Mouse (Mus musculus) limb, embryonic 10.5 days (tissue): Measurements from ENCODE around the gene Sertad3. TPM values are rescaled to one million over a fixed set of nuclear protein-coding genes. Genes with fewer than 3 reads are reported as not detected.
"Not testable (repeated sequence)": the region's sequence is repeated elsewhere in the genome, so short reads cannot be mapped to it uniquely, and the experiment has no call there.

ENCODE experiments used
- DNase-seq: peaks from one replicate; pipeline ENCODE4 v3.0.0-alpha.2; 2017; ENCODE audit warnings: low spot score
- H3K27ac ChIP-seq: fragments of 300-500 bp; sonication (generic); 2 replicates; pipeline ENCODE4 v1.5.1; 2016; ENCODE audit warnings: mild to moderate bottlenecking
- H3K27me3 ChIP-seq: fragments of 300-500 bp; sonication (generic); 2 replicates; pipeline ENCODE4 v1.6.1; 2016; ENCODE audit warnings: low read depth, mild to moderate bottlenecking; ENCODE audit not compliant: poor library complexity, severe bottlenecking
- H3K36me3 ChIP-seq: fragments of 300-500 bp; sonication (generic); 2 replicates; pipeline ENCODE4 v1.6.1; 2016; ENCODE audit warnings: mild to moderate bottlenecking, moderate library complexity
- H3K4me1 ChIP-seq: fragments of 300-500 bp; sonication (generic); 2 replicates; pipeline ENCODE4 v1.6.1; 2016
- H3K4me3 ChIP-seq: fragments of 300-500 bp; sonication (generic); 2 replicates; pipeline ENCODE4 v1.5.1; 2016; ENCODE audit warnings: mild to moderate bottlenecking, moderate library complexity
- H3K9me3 ChIP-seq: fragments of 300-500 bp; sonication (generic); replicated peaks from 2 replicates; pipeline ENCODE4 v1.6.1; 2016; ENCODE audit warnings: mild to moderate bottlenecking
- WGBS: fragments of 180-500 bp; shearing (Covaris S2); methylation state at CpG from one replicate; pipeline ENCODE4 v1.1.7; 2016; 5-methylcytosine and 5-hydroxymethylcytosine counted together
- polyA plus RNA-seq: library from polyadenylated mRNA; unstranded; fragments of >200 nt; fragmentation: Nextera tagmentation; extraction: Ambion mirVana; gene quantifications from 2 replicates; pipeline ENCODE4 v1.2.1, GENCODE M21; 2016

Gene Sertad3
- polyA plus RNA-seq, 1 experiment from 2014 or later = 29.7 TPM

DNA sequence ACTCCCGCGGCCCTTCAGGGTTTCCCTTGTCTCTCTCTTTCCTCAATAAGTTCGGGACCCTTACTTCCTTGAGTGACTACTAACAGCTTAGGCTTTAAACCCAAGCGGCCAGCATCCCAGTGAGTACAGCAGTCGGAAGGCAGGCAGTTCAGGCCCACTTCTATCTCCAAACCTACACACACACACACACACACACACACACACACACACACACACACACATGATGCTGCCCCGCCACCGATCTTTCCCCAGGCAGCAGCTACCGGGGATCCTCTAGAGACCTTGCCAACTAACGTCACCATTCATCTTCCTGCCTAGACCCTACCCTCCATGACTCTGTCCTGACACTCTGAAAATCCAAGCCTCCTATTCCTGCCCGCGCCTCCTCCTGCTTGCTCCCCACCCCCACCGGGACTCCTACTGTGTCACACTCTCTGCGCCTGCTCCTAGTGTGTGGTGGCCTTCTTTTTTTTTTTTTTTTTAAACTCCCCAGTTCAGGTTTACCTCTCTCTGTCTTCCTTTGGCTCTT, 14.2 kb downstream of the Sertad3 start:
- H3K4me1 ChIP-seq = peaks cover 46% of the 10 kb centered on the region
- H3K27ac ChIP-seq = peak overlapping the region; percentile 98
- H3K9me3 ChIP-seq = no peaks in the 10 kb centered on the region
- DNase-seq = no peak
- 1% methylated on average over 13 of the region's 13 CpGs for WGBS
- peaks cover 9% of the 10 kb centered on the region for H3K36me3 ChIP-seq
- H3K27me3 ChIP-seq = no peaks in the 10 kb centered on the region
- H3K4me3 ChIP-seq = peak overlapping the region; percentile 82

DNA sequence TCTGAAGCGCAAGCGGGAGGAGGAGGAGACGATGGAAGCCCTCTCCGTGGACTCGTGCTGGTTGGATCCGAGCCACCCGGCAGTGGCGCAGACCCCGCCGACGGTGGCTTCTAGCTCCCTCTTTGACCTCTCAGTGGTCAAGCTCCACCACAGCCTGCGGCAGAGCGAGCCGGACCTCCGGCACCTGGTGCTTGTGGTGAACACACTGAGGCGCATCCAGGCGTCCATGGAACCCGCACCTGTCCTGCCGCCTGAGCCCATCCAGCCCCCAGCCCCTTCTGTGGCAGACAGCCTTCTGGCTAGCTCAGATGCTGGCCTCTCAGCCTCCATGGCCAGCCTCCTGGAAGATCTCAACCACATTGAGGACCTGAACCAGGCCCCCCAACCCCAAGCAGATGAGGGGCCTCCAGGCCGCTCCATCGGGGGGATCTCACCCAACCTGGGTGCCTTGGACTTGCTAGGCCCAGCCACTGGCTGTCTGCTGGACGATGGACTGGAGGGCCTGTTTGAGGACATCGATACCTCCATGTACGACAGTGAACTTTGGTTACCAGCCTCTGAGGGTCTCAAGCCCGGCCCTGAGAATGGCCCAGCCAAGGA, 15.8 kb downstream of the Sertad3 start:
- peaks cover 9% of the 10 kb centered on the region for H3K36me3 ChIP-seq
- WGBS = 92% methylated on average over 25 of the region's 25 CpGs
- H3K27me3 ChIP-seq = no peaks in the 10 kb centered on the region
- no peaks in the 10 kb centered on the region for H3K9me3 ChIP-seq
- H3K4me1 ChIP-seq = peaks cover 46% of the 10 kb centered on the region
- peak overlapping the region; percentile 94 for H3K27ac ChIP-seq
- H3K4me3 ChIP-seq = peak overlapping the region; percentile 55; the same call in 1 of the 2 replicates
- DNase-seq = no peak

DNA sequence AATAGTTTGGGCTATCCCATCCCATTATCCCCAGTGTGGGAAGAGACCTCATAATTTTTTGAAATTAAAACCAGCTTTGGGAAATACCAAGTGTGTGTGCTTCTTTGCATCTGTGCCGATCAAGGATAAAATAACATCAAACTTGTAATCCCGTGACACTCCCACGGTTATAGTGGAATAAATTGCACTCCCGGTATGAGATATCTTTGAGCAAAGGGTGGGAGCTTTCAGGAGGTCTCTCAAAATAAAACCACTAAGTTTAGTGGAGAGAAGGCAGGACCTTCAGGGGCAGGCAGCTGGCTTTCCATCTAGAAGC, 16.6 kb downstream of the Sertad3 start:
- 37% methylated on average over 4 of the region's 4 CpGs for WGBS
- Histone ChIP-seq H3K27ac (peak overlapping the region; percentile 94), H3K9me3 (no peaks in the 10 kb centered on the region), H3K36me3 (peaks cover 9% of the 10 kb centered on the region), H3K4me3 (peak overlapping the region; percentile 55), H3K27me3 (no peaks in the 10 kb centered on the region), H3K4me1 (peaks cover 46% of the 10 kb centered on the region)
- no peak for DNase-seq

DNA sequence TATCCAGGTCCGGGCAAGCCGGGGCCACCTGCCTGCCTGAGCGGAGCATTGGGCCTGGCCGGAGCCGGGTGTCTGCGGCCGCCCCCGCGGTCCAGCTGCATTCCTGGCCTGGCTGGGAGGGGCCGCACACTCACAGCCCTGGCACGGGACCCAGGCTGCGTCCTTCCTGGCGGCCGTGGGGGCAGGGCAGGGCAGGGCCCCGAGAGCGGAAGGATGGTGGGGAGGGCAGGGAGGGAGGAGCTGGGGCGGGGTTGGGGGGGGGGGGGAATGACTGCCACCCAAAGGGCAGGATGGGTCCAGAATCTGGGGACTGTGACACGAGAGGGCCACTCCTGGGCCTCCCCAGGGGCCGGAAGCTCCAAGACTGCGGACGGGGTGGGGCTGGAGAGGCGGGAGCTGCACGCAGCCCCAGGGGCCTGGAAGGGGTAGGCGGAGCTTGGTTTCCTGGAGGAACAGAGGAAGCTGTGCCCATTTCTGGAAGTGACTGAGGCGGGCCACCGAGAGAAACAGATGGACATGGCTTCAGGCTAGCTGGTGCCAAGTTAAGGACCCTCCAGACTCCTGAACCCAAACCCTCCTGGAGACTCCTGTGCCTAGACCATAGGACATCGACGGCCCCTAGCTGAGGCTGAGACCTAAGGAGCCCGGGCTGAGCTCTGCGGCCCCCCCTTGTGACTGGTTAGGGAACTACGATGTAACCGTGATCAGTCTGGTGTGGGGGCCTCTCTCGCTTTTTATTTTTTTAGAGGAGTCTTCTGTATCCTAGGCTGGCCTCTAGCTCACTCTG, 17.2 kb downstream of the Sertad3 start:
- Histone ChIP-seq H3K4me1 (peaks cover 46% of the 10 kb centered on the region), H3K4me3 (peak overlapping the region; percentile 55), H3K36me3 (peaks cover 9% of the 10 kb centered on the region), H3K27ac (peak overlapping the region; percentile 94), H3K27me3 (no peaks in the 10 kb centered on the region), H3K9me3 (no peaks in the 10 kb centered on the region)
- DNase-seq = peak; percentile 81
- WGBS = 1% methylated on average over 33 of the region's 33 CpGs

DNA sequence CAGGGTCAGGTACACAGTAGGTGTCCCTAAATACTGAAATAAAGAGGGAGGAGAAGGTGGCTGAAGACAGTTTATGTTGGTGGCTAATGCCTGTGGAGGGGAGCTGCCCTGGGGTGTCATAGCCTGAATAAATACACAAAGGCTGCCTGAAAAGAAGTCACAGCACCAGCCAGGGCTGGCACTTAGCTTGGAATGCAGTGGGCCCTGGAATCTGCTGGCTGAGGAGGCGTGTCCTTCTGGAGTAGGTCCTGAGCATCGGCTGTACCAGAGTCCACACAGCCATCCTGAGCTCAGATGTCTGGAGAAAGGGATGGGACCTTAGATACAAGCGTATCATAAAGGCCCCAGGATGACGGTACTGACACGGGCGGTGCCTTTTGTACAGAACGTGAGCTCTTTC, 18.3 kb downstream of the Sertad3 start:
- DNase-seq = no peak
- 80% methylated on average over 7 of the region's 7 CpGs for WGBS
- Histone ChIP-seq H3K27ac (no peak overlapping the region; the same call in 1 of the 2 replicates), H3K9me3 (no peaks in the 10 kb centered on the region), H3K4me3 (no peak overlapping the region), H3K36me3 (peaks cover 9% of the 10 kb centered on the region), H3K4me1 (peaks cover 44% of the 10 kb centered on the region), H3K27me3 (no peaks in the 10 kb centered on the region)

DNA sequence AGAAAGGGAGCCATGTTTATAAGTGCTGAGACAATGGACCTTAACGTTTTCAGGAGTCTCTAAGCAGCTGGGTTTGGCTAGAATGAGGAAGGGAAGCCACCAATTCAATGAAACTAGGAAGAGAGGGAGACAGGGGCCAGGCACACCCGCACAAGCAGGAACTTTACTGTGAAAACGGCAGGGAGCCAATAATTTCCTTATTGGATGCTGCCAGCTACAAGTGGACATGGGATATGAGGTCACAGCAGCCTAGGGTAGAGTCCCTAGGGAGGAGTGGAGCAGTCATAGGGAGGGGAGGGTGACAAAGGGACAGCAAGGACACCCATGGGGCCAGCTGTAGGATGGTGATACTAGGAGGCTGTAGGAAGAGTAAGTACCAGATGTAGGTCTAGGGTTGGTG, 19.5 kb downstream of the Sertad3 start:
- no peak overlapping the region for H3K27ac ChIP-seq
- WGBS = 80% methylated on average over 3 of the region's 3 CpGs
- peaks cover 41% of the 10 kb centered on the region for H3K4me1 ChIP-seq

DNA sequence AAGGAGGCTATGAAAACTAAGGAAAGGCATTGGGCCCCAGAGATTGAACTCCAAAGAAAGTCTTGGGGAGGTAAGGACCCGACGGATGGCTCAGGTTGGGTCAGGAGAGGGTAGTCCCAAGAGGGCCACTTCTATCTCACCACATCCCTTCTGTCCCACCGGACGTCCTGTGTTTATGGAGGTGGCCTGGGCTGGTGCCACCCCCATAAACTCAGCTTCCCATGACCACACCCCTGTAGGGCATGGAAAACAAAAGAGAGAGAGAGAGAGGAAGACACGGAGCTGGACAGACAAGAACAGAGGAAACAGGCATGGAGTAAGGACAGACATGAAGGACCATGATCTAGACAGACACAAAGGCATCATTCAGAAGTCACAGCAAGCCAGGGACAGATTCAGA, 19.9 kb downstream of the Sertad3 start:
- H3K27me3 ChIP-seq = no peaks in the 10 kb centered on the region
- DNase-seq = no peak
- H3K9me3 ChIP-seq = no peaks in the 10 kb centered on the region
- H3K36me3 ChIP-seq = peaks cover 9% of the 10 kb centered on the region
- no peak overlapping the region for H3K27ac ChIP-seq
- 90% methylated on average over 5 of the region's 5 CpGs for WGBS
- peaks cover 37% of the 10 kb centered on the region for H3K4me1 ChIP-seq
- no peak overlapping the region for H3K4me3 ChIP-seq

More for the DNA sequence above, 19.5 kb downstream of the Sertad3 start:
- no peak for DNase-seq
- Histone ChIP-seq H3K4me3 (no peak overlapping the region), H3K36me3 (peaks cover 9% of the 10 kb centered on the region), H3K27me3 (no peaks in the 10 kb centered on the region), H3K9me3 (no peaks in the 10 kb centered on the region)

DNA sequence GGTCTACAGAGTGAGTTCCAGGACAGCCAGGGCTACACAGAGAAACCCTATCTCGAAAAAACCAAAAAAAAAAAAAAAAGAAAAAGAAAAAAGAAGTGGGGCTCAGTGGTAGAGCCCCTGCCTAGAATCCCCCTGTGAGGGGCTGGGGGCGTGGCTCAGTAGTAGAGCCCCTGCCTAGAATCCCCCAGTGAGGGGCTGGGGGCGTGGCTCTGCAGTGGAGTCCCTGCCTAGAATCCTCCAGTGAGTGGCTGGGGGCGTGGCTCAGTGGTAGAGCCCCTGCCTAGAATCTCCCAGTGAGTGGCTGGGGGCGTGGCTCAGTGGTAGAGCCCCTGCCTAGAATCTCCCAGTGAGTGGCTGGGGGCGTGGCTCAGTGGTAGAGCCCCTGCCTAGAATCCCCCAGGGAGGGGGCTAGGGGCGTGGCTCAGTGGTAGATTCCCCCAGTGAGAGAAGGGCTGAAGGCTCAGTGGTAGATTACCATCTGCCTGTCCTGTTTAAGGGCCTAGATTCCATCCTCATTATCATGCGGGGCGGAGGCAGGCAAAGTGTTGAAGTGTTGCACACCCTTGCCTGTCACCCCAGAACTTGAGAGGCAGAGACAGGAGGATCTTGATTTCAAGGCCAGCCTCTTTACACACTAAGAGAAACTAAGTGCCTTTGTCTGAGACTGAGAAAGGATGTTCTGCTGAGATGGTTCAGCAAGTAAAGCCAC, 21.2 kb downstream of the Sertad3 start:
- not testable (repeated sequence) for H3K9me3 ChIP-seq, H3K36me3 ChIP-seq, H3K4me3 ChIP-seq, H3K27ac ChIP-seq, DNase-seq, H3K27me3 ChIP-seq
- H3K4me1 ChIP-seq = peaks cover 30% of the 10 kb centered on the region
- 88% methylated on average over 9 of the region's 9 CpGs for WGBS

DNA sequence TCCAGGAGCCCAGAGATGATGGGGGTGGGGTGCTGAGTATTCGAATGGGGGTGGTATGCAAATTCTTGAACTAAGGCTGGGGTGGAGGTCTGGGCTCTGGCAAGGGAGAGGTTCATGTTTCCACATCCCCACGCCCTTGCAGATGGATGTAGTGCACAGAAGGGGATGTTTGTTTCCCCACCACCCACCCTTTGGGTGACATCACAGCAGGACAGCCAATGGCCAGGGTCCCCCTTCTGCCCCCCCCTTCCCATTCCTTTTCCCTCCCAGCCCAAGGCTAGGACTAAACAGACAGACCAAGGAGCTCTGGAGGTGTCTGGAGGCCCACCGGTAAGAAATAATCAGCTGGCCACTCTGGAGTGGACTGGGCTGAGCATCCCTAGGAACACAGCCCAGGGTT, 25.5 kb downstream of the Sertad3 start, which contains the start of gene Prx:
Gene Prx (plus strand): TSS at position 289 of the 400 bp plus-strand sequence.
- Histone ChIP-seq H3K9me3 (no peaks in the 10 kb centered on the region), H3K27me3 (no peaks in the 10 kb centered on the region), H3K4me3 (no peak within 1 kb of the TSS), H3K36me3 (no peaks in the 10 kb centered on the region), H3K4me1 (0 out of 2 replicates have a peak, but pooled peaks cover 9% of the 10 kb centered on the region), H3K27ac (no peak within 1 kb of the TSS; the same call in 1 of the 2 replicates)
- no peak for DNase-seq
- WGBS = 49% methylated on average over 3 of the region's 3 CpGs

DNA sequence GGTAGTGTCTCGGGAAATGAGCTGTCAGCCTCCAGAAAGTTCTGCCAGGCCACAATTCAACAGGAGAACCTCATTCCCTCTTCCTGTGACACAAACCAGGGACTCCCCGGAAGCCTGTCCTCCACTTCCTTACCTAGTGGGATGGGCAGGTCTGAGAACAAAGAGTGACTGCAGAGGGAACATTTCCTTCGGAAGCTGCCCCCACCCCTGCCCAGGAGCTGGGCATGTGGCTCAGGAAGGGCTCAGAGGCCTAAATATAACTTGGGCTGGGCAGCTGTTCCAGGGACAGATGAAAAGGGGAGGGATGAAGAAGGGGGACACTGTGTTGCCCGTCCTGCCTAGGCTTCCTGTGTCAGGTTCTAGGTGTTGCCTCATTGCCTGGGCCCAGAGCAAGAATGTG, 28.1 kb downstream of the Sertad3 start:
- H3K4me3 ChIP-seq = no peak overlapping the region
- H3K4me1 ChIP-seq = peaks cover 11% of the 10 kb centered on the region
- no peaks in the 10 kb centered on the region for H3K36me3 ChIP-seq
- no peak for DNase-seq
- no peaks in the 10 kb centered on the region for H3K27me3 ChIP-seq
- no peaks in the 10 kb centered on the region for H3K9me3 ChIP-seq
- no peak overlapping the region for H3K27ac ChIP-seq
- WGBS = 72% methylated on average over 4 of the region's 4 CpGs

DNA sequence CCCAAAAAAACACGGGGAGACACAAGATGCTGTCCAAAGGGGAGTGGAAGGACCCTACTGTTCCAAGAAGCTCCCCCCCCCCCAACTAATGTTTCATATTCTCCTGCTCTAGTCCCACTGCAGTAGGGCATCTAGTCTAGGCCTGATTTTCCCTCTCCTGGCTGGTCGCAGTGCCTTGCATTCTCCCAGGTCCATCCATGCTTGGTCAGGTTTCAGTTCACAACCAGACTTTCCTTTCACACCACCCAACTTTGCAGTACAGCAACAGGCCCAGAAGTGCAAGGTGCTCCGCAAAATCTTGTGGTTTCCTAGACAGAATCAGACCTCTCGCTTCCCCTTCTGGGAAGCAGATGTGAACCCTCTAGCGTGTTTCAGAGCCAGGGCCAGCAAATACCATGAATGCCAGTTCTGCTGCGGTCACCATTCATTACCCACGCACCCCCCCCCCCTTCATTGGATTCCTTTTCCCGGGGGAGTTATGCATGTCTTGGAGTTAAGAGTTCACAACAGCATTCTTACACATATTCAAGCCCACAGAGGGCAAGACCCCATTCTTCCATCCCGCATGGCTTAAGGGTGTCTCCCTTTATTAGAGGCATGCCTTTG, 33.3 kb downstream of the Sertad3 start:
- no peaks in the 10 kb centered on the region for H3K36me3 ChIP-seq
- peak; percentile 46 for DNase-seq
- H3K27me3 ChIP-seq = no peaks in the 10 kb centered on the region
- peak overlapping the region; percentile 91 for H3K27ac ChIP-seq
- H3K9me3 ChIP-seq = no peaks in the 10 kb centered on the region
- 58% methylated on average over 9 of the region's 9 CpGs for WGBS
- H3K4me3 ChIP-seq = peak overlapping the region; percentile 54
- H3K4me1 ChIP-seq = peaks cover 15% of the 10 kb centered on the region

DNA sequence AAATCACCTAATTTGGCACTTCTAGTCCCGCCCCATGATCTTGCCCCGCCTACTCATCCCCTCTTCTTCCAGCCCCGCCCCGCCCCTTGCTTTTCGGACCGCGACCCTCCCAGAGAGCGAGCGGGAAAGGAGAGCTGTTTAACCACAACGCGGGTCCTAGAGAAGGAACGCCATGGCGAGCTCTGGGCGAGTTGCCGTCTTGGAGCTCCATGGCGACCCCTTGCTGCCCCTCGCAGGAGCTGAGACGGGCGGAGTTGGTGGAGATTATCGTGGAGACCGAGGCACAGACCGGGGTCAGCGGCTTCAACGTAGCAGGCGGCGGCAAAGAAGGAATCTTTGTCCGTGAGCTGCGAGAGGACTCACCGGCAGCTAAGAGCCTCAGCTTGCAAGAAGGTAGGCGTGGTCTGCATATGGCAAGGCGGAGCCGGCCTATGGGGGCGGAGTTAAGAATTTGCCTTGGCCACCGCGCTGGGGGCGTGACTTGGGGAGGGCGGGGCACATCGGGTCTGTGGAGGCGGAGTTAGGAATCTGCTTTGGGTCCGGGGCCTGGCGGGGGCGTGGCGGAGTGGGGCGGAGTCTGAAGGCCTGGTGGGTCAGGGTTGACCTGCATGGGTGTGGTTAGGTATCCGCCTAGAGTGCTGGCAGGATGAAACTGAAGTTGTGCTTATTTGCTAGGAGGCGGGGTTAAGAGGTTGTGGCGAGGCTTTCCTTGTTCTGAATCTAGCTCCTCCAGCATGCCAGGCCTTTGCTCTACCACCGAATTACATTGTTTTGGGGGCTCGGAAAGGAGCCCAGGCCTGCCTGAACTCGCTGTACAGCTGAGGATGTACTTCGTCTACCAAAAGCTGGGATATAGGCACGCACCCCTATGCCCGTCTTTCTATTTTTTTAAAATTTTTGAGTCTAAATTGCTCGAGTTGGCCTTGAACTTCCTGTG, 34.4 kb downstream of the Sertad3 start:
- peaks cover 15% of the 10 kb centered on the region for H3K4me1 ChIP-seq
- no peaks in the 10 kb centered on the region for H3K36me3 ChIP-seq
- no peaks in the 10 kb centered on the region for H3K27me3 ChIP-seq
- DNase-seq = peak; percentile 100
- WGBS = under 1% methylated on average over 54 of the region's 54 CpGs
- H3K4me3 ChIP-seq = peak overlapping the region; percentile 54
- H3K27ac ChIP-seq = peak overlapping the region; percentile 91
- H3K9me3 ChIP-seq = no peaks in the 10 kb centered on the region
